Mouse (Mus musculus) forebrain, embryonic 11.5 days (tissue): ENCODE results near the gene Prkcb. TPM values are rescaled to one million over a fixed set of nuclear protein-coding genes. Genes with fewer than 3 reads are reported as not detected.

Experiments used
- ATAC-seq: fragments of 200-750 bp; cut with Nextera tagmentation; replicated peaks from 2 replicates; pipeline ENCODE4 v1.8.0; 2017; ENCODE audit warnings: moderate TSS enrichment; ENCODE audit not compliant: low FRiP score
- DNase-seq: peaks from one replicate; pipeline ENCODE4 v3.0.0-alpha.2; 2017; ENCODE audit warnings: low spot score
- H3K27ac ChIP-seq: fragments of 300-500 bp; sonication (generic); 2 replicates; pipeline ENCODE4 v1.5.1; 2014; ENCODE audit warnings: low read depth, low read length
- H3K27me3 ChIP-seq: fragments of 300-500 bp; sonication (generic); 2 replicates; pipeline ENCODE4 v1.6.1; 2014; ENCODE audit warnings: mild to moderate bottlenecking, low read length, mixed read lengths; ENCODE audit not compliant: control insufficient read depth, insufficient read depth
- H3K36me3 ChIP-seq: fragments of 300-500 bp; sonication (generic); 2 replicates; pipeline ENCODE4 v1.6.1; 2014; ENCODE audit warnings: mild to moderate bottlenecking, low read length, moderate library complexity, mixed read lengths; ENCODE audit not compliant: control insufficient read depth, insufficient read depth
- H3K4me1 ChIP-seq: fragments of 300-500 bp; sonication (generic); replicated peaks from 2 replicates; pipeline ENCODE4 v1.6.1; 2014; ENCODE audit warnings: low read length, mixed read lengths; ENCODE audit not compliant: control insufficient read depth, insufficient read depth
- H3K4me2 ChIP-seq: fragments of 300-500 bp; sonication (generic); 2 replicates; pipeline ENCODE4 v1.6.1; 2014; ENCODE audit warnings: low read depth, mild to moderate bottlenecking, low read length, moderate library complexity, mixed read lengths; ENCODE audit not compliant: severe bottlenecking
- H3K4me3 ChIP-seq: fragments of 300-500 bp; sonication (generic); 2 replicates; pipeline ENCODE4 v1.5.1; 2014; ENCODE audit warnings: low read depth, low read length
- H3K9ac ChIP-seq: fragments of 300-500 bp; sonication (generic); 2 replicates; pipeline ENCODE4 v1.6.1; 2014; ENCODE audit warnings: low read length
- H3K9me3 ChIP-seq: fragments of 300-500 bp; sonication (generic); 2 replicates; pipeline ENCODE4 v1.6.1; 2016; ENCODE audit warnings: low read length, mixed read lengths; ENCODE audit not compliant: control insufficient read depth
- WGBS: fragments of 180-500 bp; shearing (Covaris S2); extraction: QIAGEN DNeasy Blood & Tissue Kit; methylation state at CpG from one replicate; pipeline ENCODE4 v1.1.7; 2014; 5-methylcytosine and 5-hydroxymethylcytosine counted together
- polyA plus RNA-seq: library from polyadenylated mRNA; unstranded; fragments of >200 nt; fragmentation: Nextera tagmentation; extraction: Ambion mirVana; gene quantifications from 2 replicates; pipeline ENCODE4 v1.2.1, GENCODE M21; 2014

Gene Prkcb
- polyA plus RNA-seq, 1 experiment from 2014 or later: 10.0 TPM

- Histone ChIP-seq H3K27ac (no peak overlapping the region), H3K9ac (no peak overlapping the region), H3K4me3 (no peak overlapping the region), H3K4me1 (no peaks in the 10 kb centered on the region), H3K4me2 (no peak overlapping the region), H3K27me3 (no peaks in the 10 kb centered on the region), H3K36me3 (no peaks in the 10 kb centered on the region), H3K9me3 (no peaks in the 10 kb centered on the region)
- DNase-seq: peak; percentile 57
- 49% methylated on average over 12 of the region's 12 CpGs for WGBS
- ATAC-seq: peak; percentile 66
Measured at GRCm38 (mm10) chr7:122352566-122353277, 64.2 kb downstream of the Prkcb start.

GRCm38 (mm10) chr7:122353329-122353728 is 64.8 kb downstream of the Prkcb start:
- WGBS: 82% methylated on average over 4 of the region's 4 CpGs
- DNase-seq: no peak
- Histone ChIP-seq H3K36me3 (no peaks in the 10 kb centered on the region), H3K9ac (no peak overlapping the region), H3K4me3 (no peak overlapping the region), H3K4me1 (no peaks in the 10 kb centered on the region), H3K4me2 (no peak overlapping the region), H3K9me3 (no peaks in the 10 kb centered on the region), H3K27ac (no peak overlapping the region), H3K27me3 (no peaks in the 10 kb centered on the region)
- ATAC-seq: no peak

- Histone ChIP-seq H3K9me3 (no peaks in the 10 kb centered on the region), H3K27me3 (no peaks in the 10 kb centered on the region), H3K4me2 (no peak overlapping the region), H3K4me1 (no peaks in the 10 kb centered on the region), H3K27ac (no peak overlapping the region), H3K9ac (no peak overlapping the region), H3K4me3 (no peak overlapping the region), H3K36me3 (no peaks in the 10 kb centered on the region)
- 58% methylated on average over 2 of the region's 2 CpGs for WGBS
- DNase-seq: no peak
- ATAC-seq: no peak
Measured at GRCm38 (mm10) chr7:122356941-122357340, 68.4 kb downstream of the Prkcb start.

- Histone ChIP-seq H3K4me2 (no peak overlapping the region), H3K27ac (no peak overlapping the region), H3K4me3 (no peak overlapping the region), H3K9ac (no peak overlapping the region), H3K4me1 (no peaks in the 10 kb centered on the region), H3K36me3 (no peaks in the 10 kb centered on the region), H3K27me3 (no peaks in the 10 kb centered on the region), H3K9me3 (no peaks in the 10 kb centered on the region)
- 91% methylated on average over 7 of the region's 7 CpGs for WGBS
- DNase-seq: no peak
- no peak for ATAC-seq
Measured at GRCm38 (mm10) chr7:122357847-122358246, 69.3 kb downstream of the Prkcb start.

GRCm38 (mm10) chr7:122366635-122367034 is 78.1 kb downstream of the Prkcb start:
- H3K27ac ChIP-seq: no peak overlapping the region
- H3K36me3 ChIP-seq: no peaks in the 10 kb centered on the region
- H3K9ac ChIP-seq: no peak overlapping the region
- H3K9me3 ChIP-seq: no peaks in the 10 kb centered on the region
- ATAC-seq (no peak), DNase-seq (no peak)
- H3K4me2 ChIP-seq: no peak overlapping the region
- H3K4me1 ChIP-seq: no peaks in the 10 kb centered on the region
- WGBS: 77% methylated on average over 1 of the region's 1 CpGs
- no peak overlapping the region for H3K4me3 ChIP-seq
- no peaks in the 10 kb centered on the region for H3K27me3 ChIP-seq

GRCm38 (mm10) chr7:122367303-122368007 is 78.9 kb downstream of the Prkcb start:
- Histone ChIP-seq H3K4me1 (no peaks in the 10 kb centered on the region), H3K9me3 (no peaks in the 10 kb centered on the region), H3K27ac (no peak overlapping the region), H3K27me3 (no peaks in the 10 kb centered on the region), H3K9ac (no peak overlapping the region), H3K4me2 (no peak overlapping the region), H3K36me3 (no peaks in the 10 kb centered on the region), H3K4me3 (no peak overlapping the region)
- WGBS: 92% methylated on average over 7 of the region's 7 CpGs
- DNase-seq: no peak
- ATAC-seq: no peak

- Histone ChIP-seq H3K27me3 (no peaks in the 10 kb centered on the region), H3K4me2 (no peak overlapping the region), H3K9ac (no peak overlapping the region), H3K27ac (no peak overlapping the region), H3K36me3 (no peaks in the 10 kb centered on the region), H3K4me1 (no peaks in the 10 kb centered on the region), H3K9me3 (no peaks in the 10 kb centered on the region), H3K4me3 (no peak overlapping the region)
- DNase-seq (no peak), ATAC-seq (no peak)
- WGBS: 85% methylated on average over 12 of the region's 12 CpGs
Measured at GRCm38 (mm10) chr7:122370488-122370887, 81.9 kb downstream of the Prkcb start.

GRCm38 (mm10) chr7:122371947-122372346 is 83.4 kb downstream of the Prkcb start:
- Histone ChIP-seq H3K4me2 (no peak overlapping the region), H3K9me3 (no peaks in the 10 kb centered on the region), H3K27ac (no peak overlapping the region), H3K9ac (no peak overlapping the region), H3K4me1 (no peaks in the 10 kb centered on the region), H3K4me3 (no peak overlapping the region), H3K27me3 (no peaks in the 10 kb centered on the region), H3K36me3 (no peaks in the 10 kb centered on the region)
- 79% methylated on average over 5 of the region's 5 CpGs for WGBS
- ATAC-seq (no peak), DNase-seq (no peak)

GRCm38 (mm10) chr7:122372349-122372748 is 83.8 kb downstream of the Prkcb start:
- 85% methylated on average over 3 of the region's 3 CpGs for WGBS

More at GRCm38 (mm10) chr7:122372349-122372748, 83.8 kb downstream of the Prkcb start:
- Histone ChIP-seq H3K4me3 (no peak overlapping the region), H3K4me2 (no peak overlapping the region), H3K9ac (no peak overlapping the region), H3K9me3 (no peaks in the 10 kb centered on the region), H3K27ac (no peak overlapping the region), H3K4me1 (no peaks in the 10 kb centered on the region), H3K27me3 (no peaks in the 10 kb centered on the region), H3K36me3 (no peaks in the 10 kb centered on the region)
- DNase-seq: no peak
- ATAC-seq: no peak
